Mouse (Mus musculus) granulocyte monocyte progenitor cell, adult 5-6 weeks (primary cell): ENCODE results near the gene Ssbp3. TPM values are rescaled to one million over a fixed set of nuclear protein-coding genes. Genes with fewer than 3 reads are reported as not detected.

ENCODE experiments used
- ATAC-seq: replicated peaks from 2 replicates; pipeline ENCODE4 v1.8.0; 2016; ENCODE audit warnings: mild to moderate bottlenecking, moderate TSS enrichment, inconsistent platforms; ENCODE audit not compliant: poor library complexity, severe bottlenecking
- total RNA-seq, 2 experiments: library from RNA; stranded (forward) in 1 of 2; stranded (reverse) in 1 of 2; fragments of 200-712, 200-1000 nt in 1 of 2; fragments of >200 nt in 1 of 2; fragmentation: Nextera tagmentation in 1 of 2; gene quantifications; 2 replicates each; pipeline ENCODE4 v1.2.3; 2014 to 2017

Ssbp3 gene
- total RNA-seq, 2 experiments from 2014 or later, result 19.2 to 43.2 TPM

DNA sequence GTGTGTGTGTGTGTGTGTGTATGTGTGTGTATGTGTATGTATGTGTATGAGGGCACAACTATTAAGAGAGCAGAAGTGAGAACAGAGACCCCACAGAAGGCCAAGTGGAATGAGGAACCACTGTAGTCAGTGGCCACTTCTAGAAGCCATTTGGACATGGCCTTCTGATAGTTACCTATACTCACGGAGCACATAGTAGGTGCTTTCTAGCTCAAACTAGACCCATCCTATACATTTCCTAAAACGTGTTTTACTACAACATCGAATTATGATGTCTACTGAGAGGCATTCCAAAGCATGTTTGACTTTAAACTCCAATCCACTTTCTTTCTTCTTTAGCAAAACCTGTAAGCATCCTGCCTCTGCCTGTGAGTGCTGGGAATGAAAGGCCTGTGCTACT is 4.6 kb upstream of the Ssbp3 start:
- peak; percentile 21 for ATAC-seq

DNA sequence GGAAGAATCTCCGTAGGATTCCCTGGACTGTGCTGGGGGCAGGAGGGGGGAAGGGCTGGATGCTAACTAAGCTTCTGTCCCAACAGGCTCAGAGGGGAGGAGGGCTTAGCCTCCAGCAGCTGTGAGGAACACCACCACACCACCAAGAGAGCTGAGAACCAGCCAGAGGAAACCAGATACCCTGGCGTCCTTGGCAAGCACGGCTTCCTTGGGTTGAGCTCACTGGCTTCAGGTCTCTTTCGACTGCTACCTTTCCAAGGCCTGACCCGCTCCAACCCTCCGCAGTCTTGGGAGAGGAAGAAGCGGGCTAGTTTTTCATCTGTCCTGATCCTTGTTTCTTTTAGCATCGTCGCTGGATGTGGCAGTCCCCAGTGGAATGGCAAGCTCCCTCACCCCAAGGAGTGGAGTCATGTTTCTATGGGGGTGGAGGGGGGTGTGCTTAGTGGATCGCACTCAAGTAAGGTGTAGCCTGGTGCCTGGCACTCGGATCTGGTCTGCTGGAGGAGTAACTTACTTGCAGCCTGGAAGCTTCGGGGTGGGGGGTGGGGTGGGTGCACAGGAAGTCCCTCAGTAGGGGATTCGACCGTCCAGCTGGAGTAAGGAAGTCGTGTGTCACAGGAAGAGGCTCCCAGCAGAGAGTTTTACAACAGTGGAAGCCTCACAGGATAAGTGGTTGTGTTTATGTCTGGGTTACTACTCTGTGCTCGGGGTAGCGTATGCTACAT is 2.6 kb upstream of the Ssbp3 start:
- ATAC-seq, result peak; percentile 10

DNA sequence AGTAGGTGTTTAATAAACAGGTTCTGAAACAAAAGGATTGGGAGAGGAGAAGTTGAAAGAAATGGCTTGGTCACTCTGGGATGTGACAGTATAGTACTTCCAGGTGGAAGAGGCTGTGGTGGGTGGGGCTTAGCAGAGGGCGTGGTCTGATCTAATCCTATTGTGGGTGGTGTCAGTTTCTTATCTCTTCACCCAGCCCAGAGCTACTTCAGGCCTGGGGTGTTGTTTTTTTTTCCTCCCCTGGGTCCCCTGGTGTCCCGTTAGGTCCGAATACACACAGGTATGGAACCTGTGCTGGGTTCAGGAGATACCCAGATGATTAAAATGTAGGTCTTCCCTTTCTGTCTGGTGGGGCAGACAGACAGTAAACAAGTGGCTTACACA is 2.1 kb upstream of the Ssbp3 start:
- ATAC-seq, result peak; percentile 33

DNA sequence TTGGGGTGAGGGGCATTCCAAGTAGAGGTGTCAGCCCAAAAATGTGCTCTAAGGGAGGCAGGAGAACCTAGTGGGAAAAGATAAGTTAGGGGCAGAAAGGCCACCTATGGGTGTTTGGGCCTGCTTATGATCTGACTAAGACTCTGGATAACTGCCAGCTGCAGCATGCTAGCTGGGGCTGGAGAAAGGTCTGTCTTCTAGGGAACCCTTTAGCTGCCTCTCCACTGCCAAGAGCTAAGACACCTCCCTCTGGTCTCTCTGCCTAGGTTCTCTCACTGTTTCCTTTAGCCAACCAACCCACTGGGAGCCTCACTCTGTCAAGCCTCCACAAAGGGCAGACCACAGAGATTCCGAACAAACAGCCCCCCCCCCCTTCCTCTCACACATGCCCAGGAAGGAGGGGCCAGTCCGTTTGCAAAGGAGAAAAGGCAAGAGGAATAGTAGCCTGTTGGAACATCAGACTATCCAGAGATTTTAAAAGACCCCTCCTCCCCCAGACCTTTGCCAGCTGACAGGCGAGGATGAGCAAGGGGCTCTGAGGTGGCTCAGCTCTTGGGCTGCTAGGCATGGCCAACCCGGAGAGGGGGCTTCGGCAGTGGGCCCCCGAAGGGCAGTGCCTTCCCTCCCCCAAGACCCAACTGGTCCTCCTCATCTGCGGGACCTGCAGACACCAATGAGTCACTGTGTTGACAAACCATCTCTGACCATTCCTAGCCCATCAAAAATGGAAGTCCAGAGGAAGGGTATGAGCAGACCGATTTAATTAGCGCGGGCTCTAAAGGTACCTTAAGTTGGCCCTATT is 1.4 kb upstream of the Ssbp3 start:
- ATAC-seq, result peak; percentile 9

DNA sequence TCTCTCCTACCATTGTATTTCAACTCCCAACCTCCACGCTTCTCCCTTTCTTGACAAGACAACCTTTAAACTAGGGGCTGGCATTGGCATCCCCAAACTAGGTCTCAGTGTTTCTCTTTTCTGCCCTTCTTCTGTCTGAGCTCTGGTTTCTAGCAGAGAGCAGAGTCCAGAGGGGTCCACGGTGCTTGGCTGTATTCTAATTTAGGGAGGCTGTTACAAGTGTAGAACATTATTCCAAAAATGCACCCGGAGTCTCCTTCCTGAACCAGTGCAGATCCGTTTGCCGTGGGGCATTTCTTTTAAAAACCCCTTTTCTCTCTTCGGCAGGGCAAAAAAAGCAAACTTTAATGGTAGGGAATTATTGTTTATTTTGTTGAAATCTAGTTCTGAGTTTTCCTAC is 704 bp upstream of the Ssbp3 start:
- no peak for ATAC-seq

DNA sequence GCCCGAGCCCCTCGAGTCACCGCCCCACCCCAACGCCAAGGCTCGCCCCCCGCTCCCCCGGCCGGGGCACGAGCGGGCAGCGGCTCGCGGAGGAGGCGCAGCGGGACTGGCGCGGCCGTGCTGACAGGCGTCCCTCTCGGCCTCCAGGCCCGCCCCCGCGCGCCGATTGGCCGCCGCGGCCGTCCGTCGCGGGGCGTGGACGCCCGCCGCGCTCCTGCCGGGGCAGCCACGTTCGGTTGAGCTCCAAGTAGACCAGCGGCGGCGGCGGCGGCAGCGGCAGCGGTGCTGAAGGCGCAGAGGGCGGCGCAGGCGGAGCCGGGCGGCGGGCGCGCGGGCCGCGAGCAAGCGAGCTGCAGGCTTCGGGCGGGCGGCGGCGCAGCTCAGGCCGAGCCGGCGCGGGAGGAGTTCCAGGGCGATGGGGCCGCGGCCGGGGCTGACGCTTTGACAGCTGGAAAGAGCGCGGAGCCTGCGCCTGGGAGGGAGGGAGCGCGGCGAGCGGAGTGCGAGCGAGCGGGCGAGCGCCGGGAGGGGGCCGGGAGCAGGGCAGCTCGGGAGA is 823 bp downstream of the Ssbp3 start:
- ATAC-seq, result peak; percentile 57

- no peak for ATAC-seq
These were observed 1.6 kb downstream of the Ssbp3 start for GRCm38 (mm10) chr4:106911951-106912688.

- ATAC-seq, result no peak
These were observed 2.2 kb downstream of the Ssbp3 start for GRCm38 (mm10) chr4:106912689-106913041.

DNA sequence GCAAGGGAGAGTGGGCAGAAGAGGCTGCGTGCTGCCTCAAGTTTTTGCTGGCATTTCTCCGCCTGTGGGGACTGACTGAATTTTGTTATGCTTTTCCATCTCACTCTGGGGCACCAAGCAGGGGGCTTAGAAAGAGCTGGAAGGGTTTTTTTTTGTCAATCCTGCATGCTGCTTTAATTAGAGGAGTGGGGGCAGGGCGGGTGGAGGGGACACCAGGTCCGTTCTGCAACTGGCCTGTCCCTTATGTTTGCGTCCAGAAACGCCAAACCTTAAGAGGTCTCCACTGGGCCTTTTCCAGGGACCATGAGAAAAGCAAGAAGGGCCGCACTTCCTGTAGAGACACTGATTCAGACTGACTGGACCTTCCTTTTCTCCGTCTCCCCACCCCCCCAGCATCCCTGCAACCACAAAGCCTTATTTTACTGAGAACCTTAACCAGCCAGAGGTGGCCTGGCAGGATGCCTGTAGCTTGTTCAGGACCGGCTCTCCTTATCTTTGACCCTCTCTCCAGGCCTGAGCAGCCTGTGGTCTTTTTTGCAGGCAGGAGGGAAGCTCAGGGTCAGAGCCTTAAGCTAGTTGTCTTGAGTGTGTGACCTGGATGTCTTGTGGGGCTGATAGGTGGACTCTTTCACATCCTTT is 3.0 kb downstream of the Ssbp3 start:
- no peak for ATAC-seq

DNA sequence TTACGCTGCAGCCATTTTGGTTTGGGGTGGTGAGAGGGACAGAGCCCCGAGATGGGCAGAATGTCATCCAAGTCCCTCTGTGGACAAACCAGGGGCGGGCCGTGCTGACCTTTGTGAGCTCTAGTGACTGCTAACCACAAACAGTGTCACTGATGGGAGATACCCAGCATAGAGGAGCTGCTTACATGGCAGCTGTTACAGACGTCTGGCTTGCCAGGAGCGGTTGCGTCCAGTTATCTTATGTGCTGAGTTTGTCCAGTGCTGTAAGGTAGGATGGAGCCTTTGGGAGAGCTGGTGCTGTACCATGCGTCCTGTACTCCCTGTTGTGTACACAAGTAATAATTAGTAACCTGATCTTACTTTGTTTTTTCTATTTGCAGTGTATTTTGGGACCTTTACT is 4.8 kb downstream of the Ssbp3 start:
- ATAC-seq, result no peak

DNA sequence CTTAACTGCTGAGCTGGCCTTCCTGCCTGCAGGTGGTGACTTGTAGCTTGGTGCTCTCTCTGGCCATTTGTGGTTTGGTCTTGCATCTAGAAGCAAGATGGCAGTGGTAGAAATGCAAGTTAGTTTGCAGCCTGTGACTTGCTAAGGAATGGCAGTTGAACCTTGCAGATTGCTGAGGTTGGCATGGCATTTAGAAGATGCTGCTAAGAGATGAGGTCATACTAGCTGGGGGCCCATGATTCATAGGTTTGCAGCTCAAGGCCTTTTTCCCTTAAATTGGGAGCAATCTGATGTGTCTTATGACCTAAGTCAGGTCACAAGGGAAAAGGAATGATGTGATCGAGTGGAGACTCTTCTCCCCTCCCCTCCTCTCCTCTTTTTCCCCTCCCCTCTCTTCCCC is 7.8 kb downstream of the Ssbp3 start:
- ATAC-seq, result no peak

DNA sequence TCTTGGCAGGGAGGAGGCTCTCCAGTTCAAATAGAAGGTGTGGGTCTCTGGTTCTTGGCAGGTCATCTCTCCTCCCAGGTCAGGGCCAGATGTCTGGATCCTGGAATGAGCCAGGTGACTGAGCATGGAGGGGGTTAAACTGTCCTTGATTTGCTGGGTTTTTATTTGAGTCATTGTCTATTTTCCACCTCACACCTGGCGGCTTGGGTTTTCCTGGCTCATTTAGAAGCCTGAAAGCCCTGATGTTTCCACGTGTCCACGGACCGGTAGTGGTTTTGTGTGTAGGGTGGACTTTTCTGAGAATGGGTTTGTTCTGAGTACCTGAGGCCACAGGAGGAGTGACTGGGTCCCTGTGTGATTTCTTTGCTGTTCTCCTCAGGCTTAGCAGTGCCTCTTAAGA is 9.6 kb downstream of the Ssbp3 start:
- ATAC-seq, result no peak

DNA sequence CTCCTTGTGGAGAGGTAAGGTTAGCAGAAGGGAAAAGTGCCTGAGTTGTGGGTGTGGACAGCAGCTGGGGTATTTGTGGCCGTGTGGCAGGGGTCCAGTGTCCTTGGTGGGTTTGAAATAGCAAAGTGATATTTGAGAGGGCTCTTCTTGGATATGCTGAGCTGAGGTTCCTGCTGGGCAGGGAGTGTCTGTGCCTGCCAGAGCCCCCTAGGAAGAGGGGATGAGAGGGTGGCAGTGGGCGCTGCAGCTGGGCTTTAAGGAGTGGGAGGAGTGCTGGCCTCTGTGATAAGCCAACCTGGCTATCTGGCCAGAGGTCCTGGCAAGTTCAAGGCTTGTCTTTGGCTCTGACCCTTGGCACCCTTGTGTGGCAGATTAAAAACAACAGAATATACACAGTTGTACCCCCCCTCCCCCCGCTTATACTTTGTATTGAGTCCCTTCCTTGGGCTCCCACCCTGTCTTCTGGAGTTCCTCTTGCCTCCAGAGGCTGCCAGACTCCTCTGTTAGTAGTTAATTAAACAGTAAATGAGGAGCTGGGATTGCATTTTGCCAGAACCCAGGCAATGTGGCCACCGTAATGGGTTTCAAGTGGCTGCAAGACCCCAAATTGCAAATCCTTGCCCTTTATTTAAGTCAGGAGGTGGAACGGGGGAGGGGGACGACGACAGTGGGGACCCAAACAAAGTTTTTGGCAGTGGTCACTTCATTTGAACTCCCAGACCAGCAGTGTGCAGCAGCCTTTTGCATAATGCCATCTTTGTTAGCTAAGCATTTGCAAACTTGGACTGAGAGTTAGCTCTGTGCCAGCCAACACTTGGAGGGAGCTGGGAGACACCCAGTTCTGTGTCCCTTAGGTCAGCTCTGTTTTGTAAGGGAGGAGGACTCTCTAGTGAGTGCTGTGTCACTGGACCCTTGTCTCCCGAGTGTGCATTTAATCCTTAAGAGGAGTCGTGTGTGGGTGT is 11.2 kb downstream of the Ssbp3 start:
- ATAC-seq, result no peak

GRCm38 (mm10) chr4:106922919-106923318 is 12.4 kb downstream of the Ssbp3 start:
- no peak for ATAC-seq

GRCm38 (mm10) chr4:106924175-106924574 is 13.7 kb downstream of the Ssbp3 start:
- no peak for ATAC-seq

GRCm38 (mm10) chr4:106924888-106925287 is 14.4 kb downstream of the Ssbp3 start:
- ATAC-seq, result no peak

GRCm38 (mm10) chr4:106926401-106926800 is 15.9 kb downstream of the Ssbp3 start:
- no peak for ATAC-seq

DNA sequence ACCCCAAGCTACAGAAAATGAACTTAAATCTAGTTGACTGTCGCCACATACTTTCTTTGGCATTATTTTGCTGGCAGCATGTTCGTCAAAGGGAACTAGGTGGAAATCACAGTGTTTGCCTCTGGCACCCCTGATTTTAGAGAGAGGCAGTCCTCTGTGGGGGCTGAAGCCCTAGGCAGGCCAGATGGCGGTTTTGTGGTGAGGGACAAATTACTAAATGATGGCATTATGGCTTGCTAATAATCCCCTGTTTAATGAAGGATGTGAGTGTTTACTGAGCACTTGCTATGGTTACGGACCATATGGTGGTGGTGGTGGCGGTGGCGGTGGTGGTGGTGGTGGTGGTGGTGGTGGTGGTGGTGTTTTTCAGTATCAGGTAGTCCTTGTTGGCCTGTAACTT is 16.5 kb downstream of the Ssbp3 start:
- ATAC-seq, result no peak

- no peak for ATAC-seq
These were observed 18.5 kb downstream of the Ssbp3 start for GRCm38 (mm10) chr4:106928961-106929360.
